Mouse (Mus musculus) embryonic facial prominence, embryonic 11.5 days (tissue): ENCODE measurements around the gene Mst1r. TPM values are rescaled to one million over a fixed set of nuclear protein-coding genes. Genes with fewer than 3 reads are reported as not detected.
A peak's percentile ranks its signal among the peaks of the same experiment; 100 is the strongest.

Source experiments
- ATAC-seq: fragments of 200-750 bp; cut with Nextera tagmentation; replicated peaks from 2 replicates; pipeline ENCODE4 v1.8.0; 2017; ENCODE audit warnings: low read depth; ENCODE audit not compliant: insufficient number of reproducible peaks, low FRiP score, low TSS enrichment
- DNase-seq: peaks from one replicate; pipeline ENCODE4 v3.0.0-alpha.2; 2015; ENCODE audit warnings: low spot score
- H3K27ac ChIP-seq: fragments of 300-500 bp; sonication (generic); replicated peaks from 2 replicates; pipeline ENCODE4 v1.5.1; 2014; ENCODE audit warnings: mild to moderate bottlenecking, low read depth, low read length, control low read depth
- H3K27me3 ChIP-seq: fragments of 300-500 bp; sonication (generic); 2 replicates; pipeline ENCODE4 v1.6.1; 2014; ENCODE audit warnings: mild to moderate bottlenecking, low read length, moderate library complexity, mixed read lengths; ENCODE audit not compliant: control insufficient read depth, insufficient read depth
- H3K36me3 ChIP-seq: fragments of 300-500 bp; sonication (generic); replicated peaks from 2 replicates; pipeline ENCODE4 v1.6.1; 2014; ENCODE audit warnings: low read depth, mild to moderate bottlenecking, low read length, moderate library complexity, mixed read lengths; ENCODE audit not compliant: control insufficient read depth, insufficient read depth
- H3K4me1 ChIP-seq: fragments of 300-500 bp; sonication (generic); 2 replicates; pipeline ENCODE4 v1.6.1; 2014; ENCODE audit warnings: low read length, mixed read lengths; ENCODE audit not compliant: control insufficient read depth, insufficient read depth
- H3K4me2 ChIP-seq: fragments of 300-500 bp; sonication (generic); 2 replicates; pipeline ENCODE4 v1.6.1; 2014; ENCODE audit warnings: low read depth, mild to moderate bottlenecking, control low read depth, low read length, moderate library complexity
- H3K4me3 ChIP-seq: fragments of 300-500 bp; sonication (generic); 2 replicates; pipeline ENCODE4 v1.5.1; 2014; ENCODE audit warnings: low read depth, low read length, control low read depth
- H3K9ac ChIP-seq: fragments of 300-500 bp; sonication (generic); replicated peaks from 2 replicates; pipeline ENCODE4 v1.6.1; 2014; ENCODE audit warnings: mild to moderate bottlenecking, control low read depth, low read length
- H3K9me3 ChIP-seq: fragments of 300-500 bp; sonication (generic); replicated peaks from 2 replicates; pipeline ENCODE4 v1.6.1; 2016; ENCODE audit warnings: mild to moderate bottlenecking, low read length, inconsistent platforms, mixed read lengths; ENCODE audit not compliant: control insufficient read depth
- WGBS: fragments of 180-500 bp; shearing (Covaris S2); extraction: QIAGEN DNeasy Blood & Tissue Kit; methylation state at CpG from one replicate; pipeline ENCODE4 v1.1.7; 2014; 5-methylcytosine and 5-hydroxymethylcytosine counted together
- polyA plus RNA-seq: library from polyadenylated mRNA; unstranded; fragments of >200 nt; fragmentation: Nextera tagmentation; extraction: Ambion mirVana; gene quantifications from 2 replicates; pipeline ENCODE4 v1.2.1, GENCODE M21; 2014

Gene Mst1r
- polyA plus RNA-seq, result 0.49 and 0.79 TPM in 2 replicates

GRCm38 (mm10) chr9:107906252-107906966, at the start of gene Mst1r:
Mst1r (plus strand) TSS chr9:107906873.
- DNase-seq (peak; percentile 87), ATAC-seq (peak; percentile 41)
- Histone ChIP-seq H3K27me3 (peaks cover 3% of the 10 kb centered on the region), H3K4me2 (peak within 1 kb of the TSS; percentile 54), H3K4me3 (peak within 1 kb of the TSS; percentile 27), H3K9ac (peak within 1 kb of the TSS; percentile 39), H3K9me3 (no peaks in the 10 kb centered on the region), H3K4me1 (no peaks in the 10 kb centered on the region), H3K27ac (no peak within 1 kb of the TSS), H3K36me3 (no peaks in the 10 kb centered on the region)
- 17% methylated on average over 19 of the region's 19 CpGs for WGBS

GRCm38 (mm10) chr9:107858343-107858742, 48.3 kb upstream of the Mst1r start:
- H3K9me3 ChIP-seq, result no peaks in the 10 kb centered on the region
- no peak overlapping the region for H3K27ac ChIP-seq
- no peak overlapping the region for H3K4me3 ChIP-seq
- H3K9ac ChIP-seq, result no peak overlapping the region
- H3K4me2 ChIP-seq, result no peak overlapping the region
- H3K36me3 ChIP-seq, result no peaks in the 10 kb centered on the region
- DNase-seq (no peak), ATAC-seq (no peak)
- no peaks in the 10 kb centered on the region for H3K4me1 ChIP-seq
- no peaks in the 10 kb centered on the region for H3K27me3 ChIP-seq
- 96% methylated on average over 3 of the region's 3 CpGs for WGBS

GRCm38 (mm10) chr9:107864493-107864892, 42.2 kb upstream of the Mst1r start:
- WGBS, result 80% methylated on average over 1 of the region's 1 CpGs
- Histone ChIP-seq H3K36me3 (no peaks in the 10 kb centered on the region), H3K27ac (no peak overlapping the region), H3K9ac (no peak overlapping the region), H3K4me3 (no peak overlapping the region), H3K27me3 (no peaks in the 10 kb centered on the region), H3K4me2 (no peak overlapping the region), H3K9me3 (no peaks in the 10 kb centered on the region), H3K4me1 (no peaks in the 10 kb centered on the region)
- DNase-seq (no peak), ATAC-seq (no peak)

GRCm38 (mm10) chr9:107866081-107866480, 40.6 kb upstream of the Mst1r start:
- 95% methylated on average over 2 of the region's 2 CpGs for WGBS

GRCm38 (mm10) chr9:107872350-107873098, 34.1 kb upstream of the Mst1r start:
- Histone ChIP-seq H3K9me3 (no peaks in the 10 kb centered on the region), H3K27me3 (no peaks in the 10 kb centered on the region), H3K27ac (peak overlapping the region; percentile 90), H3K4me1 (no peaks in the 10 kb centered on the region), H3K36me3 (no peaks in the 10 kb centered on the region), H3K4me2 (peak overlapping the region; percentile 68), H3K4me3 (peak overlapping the region; percentile 97), H3K9ac (peak overlapping the region; percentile 99)
- peak; percentile 96 for DNase-seq
- under 1% methylated on average over 75 of the region's 80 CpGs for WGBS
- peak; percentile 99 for ATAC-seq

More at GRCm38 (mm10) chr9:107866081-107866480, 40.6 kb upstream of the Mst1r start:
- Histone ChIP-seq H3K4me2 (no peak overlapping the region), H3K4me1 (no peaks in the 10 kb centered on the region), H3K9me3 (no peaks in the 10 kb centered on the region), H3K9ac (no peak overlapping the region), H3K27ac (no peak overlapping the region), H3K27me3 (no peaks in the 10 kb centered on the region), H3K4me3 (no peak overlapping the region), H3K36me3 (no peaks in the 10 kb centered on the region)
- DNase-seq (no peak), ATAC-seq (no peak)

- Histone ChIP-seq H3K4me3 (peak within 1 kb of the TSS; percentile 97), H3K9me3 (no peaks in the 10 kb centered on the region), H3K36me3 (no peaks in the 10 kb centered on the region), H3K9ac (peak within 1 kb of the TSS; percentile 99), H3K4me1 (no peaks in the 10 kb centered on the region), H3K27me3 (no peaks in the 10 kb centered on the region), H3K4me2 (peak within 1 kb of the TSS; percentile 68), H3K27ac (peak within 1 kb of the TSS; percentile 90)
- WGBS, result 11% methylated on average over 14 of the region's 14 CpGs
- ATAC-seq (no peak), DNase-seq (no peak)
Observed at GRCm38 (mm10) chr9:107873137-107873536, 33.5 kb upstream of the Mst1r start, which contains the start of gene Rbm6. Rbm6 (minus strand) TSS chr9:107873237.

GRCm38 (mm10) chr9:107880411-107880810, 26.3 kb upstream of the Mst1r start:
- Histone ChIP-seq H3K36me3 (no peaks in the 10 kb centered on the region), H3K9me3 (no peaks in the 10 kb centered on the region), H3K4me2 (no peak overlapping the region), H3K4me3 (no peak overlapping the region), H3K4me1 (no peaks in the 10 kb centered on the region), H3K27me3 (no peaks in the 10 kb centered on the region), H3K9ac (no peak overlapping the region), H3K27ac (no peak overlapping the region)
- 71% methylated on average over 4 of the region's 4 CpGs for WGBS
- no peak for ATAC-seq
- DNase-seq, result no peak

GRCm38 (mm10) chr9:107887804-107888266, 18.8 kb upstream of the Mst1r start, which contains the start of gene Mon1a:
Mon1a (plus strand) TSS chr9:107888151.
- Histone ChIP-seq H3K4me3 (peak within 1 kb of the TSS; percentile 68), H3K27ac (no peak within 1 kb of the TSS), H3K4me1 (no peaks in the 10 kb centered on the region), H3K36me3 (no peaks in the 10 kb centered on the region), H3K9ac (peak within 1 kb of the TSS; percentile 60), H3K4me2 (peak within 1 kb of the TSS; percentile 79), H3K9me3 (no peaks in the 10 kb centered on the region), H3K27me3 (no peaks in the 10 kb centered on the region)
- peak; percentile 92 for DNase-seq
- ATAC-seq, result peak; percentile 95
- under 1% methylated on average over 28 of the region's 28 CpGs for WGBS
